Mouse (Mus musculus) left cerebral cortex, adult 9 months (tissue): ENCODE data around the gene Ergic1.

ENCODE experiments used
- DNase-seq, 2 experiments: peaks; one replicate each; pipeline ENCODE4 v3.0.0; 2022; ENCODE audit warnings: low spot score in 2 of 2

Gene Ergic1

GRCm38 (mm10) chr17:26575786-26576690, 14.7 kb downstream of the Ergic1 start:
- peak in 1 of 2 experiments; percentile 72 for DNase-seq

- DNase-seq, result no peak
Measured at GRCm38 (mm10) chr17:26576833-26577232, 15.5 kb downstream of the Ergic1 start.

- no peak for DNase-seq
Measured at GRCm38 (mm10) chr17:26577309-26577708, 16.0 kb downstream of the Ergic1 start.

GRCm38 (mm10) chr17:26578162-26578561, 16.9 kb downstream of the Ergic1 start:
- DNase-seq, result no peak

- no peak for DNase-seq
Measured at GRCm38 (mm10) chr17:26578771-26579170, 17.5 kb downstream of the Ergic1 start.

- DNase-seq, result no peak
Measured at GRCm38 (mm10) chr17:26579396-26579795, 18.1 kb downstream of the Ergic1 start.

GRCm38 (mm10) chr17:26580873-26581401, 19.6 kb downstream of the Ergic1 start:
- DNase-seq, result no peak

GRCm38 (mm10) chr17:26582297-26582696, 21.0 kb downstream of the Ergic1 start:
- DNase-seq, result no peak

GRCm38 (mm10) chr17:26583056-26583455, 21.8 kb downstream of the Ergic1 start:
- no peak for DNase-seq

- DNase-seq, result no peak
Measured at GRCm38 (mm10) chr17:26583606-26584005, 22.3 kb downstream of the Ergic1 start.

GRCm38 (mm10) chr17:26584063-26584462, 22.8 kb downstream of the Ergic1 start:
- no peak for DNase-seq

GRCm38 (mm10) chr17:26584558-26585136, 23.4 kb downstream of the Ergic1 start:
- no peak for DNase-seq

- no peak for DNase-seq
Measured at GRCm38 (mm10) chr17:26587961-26588487, 26.7 kb downstream of the Ergic1 start.

- DNase-seq, result no peak
Measured at GRCm38 (mm10) chr17:26592510-26592909, 31.2 kb downstream of the Ergic1 start.

- DNase-seq, result no peak
Measured at GRCm38 (mm10) chr17:26593199-26593598, 31.9 kb downstream of the Ergic1 start.

GRCm38 (mm10) chr17:26594171-26594570, 32.9 kb downstream of the Ergic1 start:
- no peak for DNase-seq

GRCm38 (mm10) chr17:26594958-26595357, 33.7 kb downstream of the Ergic1 start:
- no peak for DNase-seq

- DNase-seq, result no peak
Measured at GRCm38 (mm10) chr17:26595448-26596167, 34.3 kb downstream of the Ergic1 start.

GRCm38 (mm10) chr17:26596168-26596658, 34.9 kb downstream of the Ergic1 start:
- peak in 1 of 2 experiments; percentile 65 for DNase-seq

- no peak for DNase-seq
Measured at GRCm38 (mm10) chr17:26596856-26597481, 35.7 kb downstream of the Ergic1 start.

- no peak for DNase-seq
Measured at GRCm38 (mm10) chr17:26598845-26599244, 37.6 kb downstream of the Ergic1 start.
